Mouse (Mus musculus) G1E (cell line): Measurements from ENCODE around the gene Gins1.

Experiments
- CTCF ChIP-seq: IDR thresholded peaks from 2 replicates; pipeline ENCODE4 v1.5.1; 2012; ENCODE audit warnings: low read depth, low read length, inconsistent platforms, mixed read lengths
- GATA1 ChIP-seq: IDR thresholded peaks from 2 replicates; pipeline ENCODE4 v1.6.1; 2012; ENCODE audit warnings: borderline replicate concordance, low read length, inconsistent platforms, mixed read lengths
- GATA2 ChIP-seq: IDR thresholded peaks from 2 replicates; pipeline ENCODE4 v1.6.1; 2012; ENCODE audit warnings: low read depth, low read length, inconsistent platforms, borderline replicate concordance
- POLR2AphosphoS5 ChIP-seq: IDR thresholded peaks from 2 replicates; pipeline ENCODE4 v1.6.1; 2012; ENCODE audit warnings: low read depth, low read length, inconsistent platforms; ENCODE audit not compliant: insufficient replicate concordance

DNA sequence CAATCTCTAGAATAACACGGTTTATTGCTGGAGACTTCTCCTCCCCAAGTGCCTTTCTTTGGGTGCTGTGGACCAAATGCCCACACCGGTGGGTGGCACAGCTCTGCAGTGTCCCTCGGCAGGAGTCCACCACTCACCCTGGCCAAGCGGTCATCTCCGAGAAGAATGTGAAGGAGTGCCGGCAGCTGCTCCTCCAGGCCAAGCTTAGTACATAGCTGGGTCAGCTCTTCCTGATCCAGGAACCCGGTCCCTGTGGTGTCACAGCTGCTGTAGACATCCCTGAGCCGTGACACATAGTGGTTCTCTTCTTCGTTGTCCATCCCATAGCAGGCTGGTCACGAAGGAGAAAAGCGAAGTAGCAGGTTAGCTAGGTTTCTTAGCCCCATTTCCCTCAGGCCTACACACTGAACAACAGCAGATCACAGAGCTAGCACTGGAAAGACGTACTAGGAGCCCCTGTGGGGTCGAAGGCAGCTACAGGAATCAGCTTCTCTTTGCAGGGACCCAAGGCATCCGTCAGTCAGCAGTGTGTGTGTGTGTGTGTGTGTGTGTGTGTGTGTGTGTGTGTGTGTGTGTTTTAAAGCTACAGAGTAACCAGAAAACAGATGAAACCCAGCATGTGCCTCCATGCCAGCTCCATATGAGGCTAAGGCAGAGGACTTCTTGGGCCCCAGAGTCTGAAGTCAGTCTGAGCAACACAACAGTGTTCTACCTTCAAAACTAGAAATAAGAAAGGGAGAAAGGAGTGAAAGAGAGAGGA lies 74.8 kb downstream of the Gins1 start:
- TF ChIP-seq CTCF (no peak), POLR2AphosphoS5 (no peak), GATA1 (no peak), GATA2 (no peak)
